Mouse (Mus musculus) midbrain, embryonic 16.5 days (tissue): ENCODE data around the gene Gm20661. TPM values are rescaled to one million over a fixed set of nuclear protein-coding genes. Genes with fewer than 3 reads are reported as not detected.
A peak's percentile ranks its signal among the peaks of the same experiment; 100 is the strongest.
"Not testable (repeated sequence)": the region's sequence is repeated elsewhere in the genome, so short reads cannot be mapped to it uniquely, and the experiment has no call there.

ENCODE experiments used
- ATAC-seq: fragments of 200-750 bp; cut with Nextera tagmentation; 2 replicates; pipeline ENCODE4 v1.8.0; 2017; ENCODE audit warnings: moderate TSS enrichment
- H3K27ac ChIP-seq: fragments of 300-500 bp; sonication (generic); 2 replicates; pipeline ENCODE4 v1.5.1; 2014; ENCODE audit warnings: mild to moderate bottlenecking, low read length, mixed read lengths
- H3K27me3 ChIP-seq: fragments of 300-500 bp; sonication (generic); 2 replicates; pipeline ENCODE4 v1.6.1; 2014; ENCODE audit warnings: low read depth, low read length, mixed read lengths; ENCODE audit not compliant: control insufficient read depth, insufficient read depth
- H3K36me3 ChIP-seq: fragments of 300-500 bp; sonication (generic); 2 replicates; pipeline ENCODE4 v1.6.1; 2014; ENCODE audit warnings: mild to moderate bottlenecking, low read length, moderate library complexity, mixed read lengths; ENCODE audit not compliant: control insufficient read depth, insufficient read depth
- H3K4me1 ChIP-seq: fragments of 300-500 bp; sonication (generic); 2 replicates; pipeline ENCODE4 v1.6.1; 2014; ENCODE audit warnings: mild to moderate bottlenecking, low read length, mixed read lengths; ENCODE audit not compliant: control insufficient read depth, insufficient read depth
- H3K4me2 ChIP-seq: fragments of 300-500 bp; sonication (generic); 2 replicates; pipeline ENCODE4 v1.6.1; 2014; ENCODE audit warnings: mild to moderate bottlenecking, low read length, mixed read lengths
- H3K4me3 ChIP-seq: fragments of 300-500 bp; sonication (generic); 2 replicates; pipeline ENCODE4 v1.5.1; 2014; ENCODE audit warnings: low read depth, mild to moderate bottlenecking, low read length, moderate library complexity, mixed read lengths
- H3K9ac ChIP-seq: fragments of 300-500 bp; sonication (generic); 2 replicates; pipeline ENCODE4 v1.6.1; 2014; ENCODE audit warnings: low read depth, low read length, mixed read lengths
- H3K9me3 ChIP-seq: fragments of 300-500 bp; sonication (generic); replicated peaks from 2 replicates; pipeline ENCODE4 v1.6.1; 2014; ENCODE audit warnings: mild to moderate bottlenecking, low read length, mixed read lengths; ENCODE audit not compliant: control insufficient read depth, poor library complexity, severe bottlenecking
- WGBS: fragments of 180-500 bp; shearing (Covaris S2); extraction: QIAGEN DNeasy Blood & Tissue Kit; methylation state at CpG from one replicate; pipeline ENCODE4 v1.1.7; 2014; 5-methylcytosine and 5-hydroxymethylcytosine counted together
- polyA plus RNA-seq: library from polyadenylated mRNA; unstranded; fragments of >200 nt; fragmentation: Nextera tagmentation; extraction: Ambion mirVana; gene quantifications from 2 replicates; pipeline ENCODE4 v1.2.1, GENCODE M21; 2015

The Gm20661 gene
- polyA plus RNA-seq, 1 experiment from 2014 or later, result 0.67 TPM

GRCm38 (mm10) chr9:108002778-108003530 lies 20.1 kb downstream of the Gm20661 start:
- Histone ChIP-seq H3K4me2 (peak overlapping the region; percentile 96), H3K27me3 (no peaks in the 10 kb centered on the region), H3K4me1 (peaks cover 35% of the 10 kb centered on the region), H3K4me3 (peak overlapping the region; percentile 97), H3K27ac (peak overlapping the region; percentile 98), H3K9ac (peak overlapping the region; percentile 100), H3K9me3 (no peaks in the 10 kb centered on the region), H3K36me3 (no peaks in the 10 kb centered on the region)
- peak; percentile 52 for ATAC-seq
- under 1% methylated on average over 49 of the region's 50 CpGs for WGBS

GRCm38 (mm10) chr9:108003531-108003890 lies 20.7 kb downstream of the Gm20661 start:
- Histone ChIP-seq H3K27me3 (no peaks in the 10 kb centered on the region), H3K4me2 (peak overlapping the region; percentile 96), H3K9ac (peak overlapping the region; percentile 100), H3K9me3 (no peaks in the 10 kb centered on the region), H3K4me1 (peaks cover 35% of the 10 kb centered on the region), H3K27ac (peak overlapping the region; percentile 98), H3K4me3 (peak overlapping the region; percentile 97), H3K36me3 (no peaks in the 10 kb centered on the region)
- WGBS, result 13% methylated on average over 8 of the region's 8 CpGs
- no peak for ATAC-seq

GRCm38 (mm10) chr9:108008041-108008440 lies 25.2 kb downstream of the Gm20661 start:
- Histone ChIP-seq H3K9ac (no peak overlapping the region), H3K4me3 (no peak overlapping the region), H3K9me3 (no peaks in the 10 kb centered on the region), H3K36me3 (peaks cover 3% of the 10 kb centered on the region; the same call in 1 of the 2 replicates), H3K4me2 (no peak overlapping the region), H3K27me3 (no peaks in the 10 kb centered on the region), H3K4me1 (peaks cover 29% of the 10 kb centered on the region), H3K27ac (no peak overlapping the region)
- WGBS, result 90% methylated on average over 5 of the region's 5 CpGs
- ATAC-seq, result no peak

GRCm38 (mm10) chr9:108010385-108010784 lies 27.5 kb downstream of the Gm20661 start:
- Histone ChIP-seq H3K27ac (no peak overlapping the region), H3K36me3 (peaks cover 3% of the 10 kb centered on the region; the same call in 1 of the 2 replicates), H3K9ac (no peak overlapping the region), H3K4me2 (no peak overlapping the region), H3K27me3 (no peaks in the 10 kb centered on the region), H3K4me1 (peaks cover 11% of the 10 kb centered on the region), H3K4me3 (no peak overlapping the region), H3K9me3 (no peaks in the 10 kb centered on the region)
- ATAC-seq, result no peak

- H3K9ac ChIP-seq, H3K27me3 ChIP-seq, H3K36me3 ChIP-seq, H3K4me3 ChIP-seq, ATAC-seq, H3K27ac ChIP-seq, H3K4me1 ChIP-seq, H3K9me3 ChIP-seq, H3K4me2 ChIP-seq: not testable (repeated sequence)
- 100% methylated on average over 2 of the region's 2 CpGs for WGBS
Observed at GRCm38 (mm10) chr9:108013577-108013976, 30.7 kb downstream of the Gm20661 start.

- no peak for ATAC-seq
- Histone ChIP-seq H3K36me3 (no peaks in the 10 kb centered on the region), H3K9ac (no peak overlapping the region), H3K4me2 (no peak overlapping the region), H3K27ac (no peak overlapping the region), H3K4me3 (no peak overlapping the region), H3K27me3 (no peaks in the 10 kb centered on the region), H3K9me3 (no peaks in the 10 kb centered on the region), H3K4me1 (peaks cover 6% of the 10 kb centered on the region; the same call in 1 of the 2 replicates)
- WGBS, result 77% methylated on average over 3 of the region's 3 CpGs
Observed at GRCm38 (mm10) chr9:108017127-108017526, 34.3 kb downstream of the Gm20661 start.

- WGBS, result 84% methylated on average over 1 of the region's 1 CpGs
- Histone ChIP-seq H3K4me3 (no peak overlapping the region), H3K4me2 (no peak overlapping the region), H3K9ac (no peak overlapping the region), H3K36me3 (peaks cover 7% of the 10 kb centered on the region), H3K27me3 (no peaks in the 10 kb centered on the region), H3K9me3 (no peaks in the 10 kb centered on the region), H3K27ac (no peak overlapping the region), H3K4me1 (peaks cover 6% of the 10 kb centered on the region; the same call in 1 of the 2 replicates)
- ATAC-seq, result no peak
Observed at GRCm38 (mm10) chr9:108020741-108021140, 37.9 kb downstream of the Gm20661 start.

- Histone ChIP-seq H3K27ac (no peak overlapping the region), H3K27me3 (no peaks in the 10 kb centered on the region), H3K4me2 (no peak overlapping the region), H3K4me3 (no peak overlapping the region), H3K9ac (no peak overlapping the region), H3K36me3 (peaks cover 16% of the 10 kb centered on the region), H3K4me1 (peaks cover 6% of the 10 kb centered on the region; the same call in 1 of the 2 replicates), H3K9me3 (no peaks in the 10 kb centered on the region)
- 89% methylated on average over 3 of the region's 3 CpGs for WGBS
- no peak for ATAC-seq
Observed at GRCm38 (mm10) chr9:108023216-108023615, 40.4 kb downstream of the Gm20661 start.

GRCm38 (mm10) chr9:108026584-108026983 lies 43.7 kb downstream of the Gm20661 start:
- Histone ChIP-seq H3K4me2 (no peak overlapping the region), H3K36me3 (peaks cover 16% of the 10 kb centered on the region), H3K27ac (no peak overlapping the region), H3K27me3 (no peaks in the 10 kb centered on the region), H3K4me1 (no peaks in the 10 kb centered on the region), H3K9me3 (no peaks in the 10 kb centered on the region), H3K4me3 (no peak overlapping the region), H3K9ac (no peak overlapping the region)
- ATAC-seq, result no peak
- 96% methylated on average over 3 of the region's 3 CpGs for WGBS
